Mouse (Mus musculus): ENCODE measurements around the gene Car1. TPM values are rescaled to one million over a fixed set of nuclear protein-coding genes. Genes with fewer than 3 reads are reported as not detected.
"Not testable (repeated sequence)": the region's sequence is repeated elsewhere in the genome, so short reads cannot be mapped to it uniquely, and the experiment has no call there.

The Car1 gene
- polyA plus RNA-seq (2016; fragmentation: Nextera tagmentation; extraction: Ambion mirVana) = 0.54 TPM in 1 of 2 replicates, not detected in the other

- Histone ChIP-seq H3K4me2 (replicated peaks) (no peak within 1 kb of the TSS), H3K9ac (no peak within 1 kb of the TSS), H3K4me3 (no peak within 1 kb of the TSS), H3K27me3 (no peaks in the 10 kb centered on the region), H3K27ac (no peak within 1 kb of the TSS), H3K9me3 (no peaks in the 10 kb centered on the region), H3K4me1 (no peaks in the 10 kb centered on the region), H3K36me3 (no peaks in the 10 kb centered on the region)
- 96% methylated on average over 1 of the region's 1 CpGs for WGBS
- no peak for ATAC-seq (ENCODE audit: insufficient number of reproducible peaks, insufficient read depth, low FRiP score, low TSS enrichment)
These were observed at the start of gene Car1 for GRCm38 (mm10) chr3:14808211-14808610. Gene Car1 (minus strand): TSS chr3:14808368.

- Histone ChIP-seq H3K4me2 (replicated peaks) (no peak overlapping the region), H3K36me3 (no peaks in the 10 kb centered on the region), H3K4me3 (no peak overlapping the region), H3K9ac (no peak overlapping the region), H3K9me3 (no peaks in the 10 kb centered on the region), H3K4me1 (no peaks in the 10 kb centered on the region), H3K27me3 (no peaks in the 10 kb centered on the region), H3K27ac (no peak overlapping the region)
- 69% methylated on average over 3 of the region's 3 CpGs for WGBS
- no peak for ATAC-seq (ENCODE audit: insufficient number of reproducible peaks, insufficient read depth, low FRiP score, low TSS enrichment)
These were observed 49.7 kb upstream of the Car1 start for GRCm38 (mm10) chr3:14857874-14858273.

- Histone ChIP-seq H3K4me3 (no peak overlapping the region), H3K4me2 (replicated peaks) (no peak overlapping the region), H3K27ac (no peak overlapping the region), H3K36me3 (no peaks in the 10 kb centered on the region), H3K4me1 (no peaks in the 10 kb centered on the region), H3K27me3 (no peaks in the 10 kb centered on the region), H3K9ac (no peak overlapping the region), H3K9me3 (no peaks in the 10 kb centered on the region)
- ATAC-seq (ENCODE audit: insufficient number of reproducible peaks, insufficient read depth, low FRiP score, low TSS enrichment) = no peak
- WGBS = 56% methylated on average over 1 of the region's 1 CpGs
These were observed 46.3 kb upstream of the Car1 start for GRCm38 (mm10) chr3:14854446-14854845.

- Histone ChIP-seq H3K9ac (no peak overlapping the region), H3K27ac (no peak overlapping the region), H3K27me3 (no peaks in the 10 kb centered on the region), H3K4me3 (no peak overlapping the region), H3K4me1 (no peaks in the 10 kb centered on the region), H3K4me2 (replicated peaks) (no peak overlapping the region), H3K9me3 (no peaks in the 10 kb centered on the region), H3K36me3 (no peaks in the 10 kb centered on the region)
- 85% methylated on average over 5 of the region's 5 CpGs for WGBS
- ATAC-seq (ENCODE audit: insufficient number of reproducible peaks, insufficient read depth, low FRiP score, low TSS enrichment) = no peak
These were observed 45.8 kb upstream of the Car1 start for GRCm38 (mm10) chr3:14853966-14854365.

- WGBS = 85% methylated on average over 2 of the region's 2 CpGs
- no peak for ATAC-seq (ENCODE audit: insufficient number of reproducible peaks, insufficient read depth, low FRiP score, low TSS enrichment)
- no peaks in the 10 kb centered on the region for H3K4me1 ChIP-seq
- H3K4me3 ChIP-seq = no peak overlapping the region
- H3K4me2 ChIP-seq (replicated peaks) = no peak overlapping the region
- H3K27me3 ChIP-seq = no peaks in the 10 kb centered on the region
- H3K27ac ChIP-seq = no peak overlapping the region
- no peaks in the 10 kb centered on the region for H3K36me3 ChIP-seq
- no peaks in the 10 kb centered on the region for H3K9me3 ChIP-seq
- no peak overlapping the region for H3K9ac ChIP-seq
These were observed 40.6 kb upstream of the Car1 start for GRCm38 (mm10) chr3:14848587-14849254.

GRCm38 (mm10) chr3:14839466-14840118 is 31.4 kb upstream of the Car1 start:
- H3K4me3 ChIP-seq = no peak overlapping the region
- H3K36me3 ChIP-seq = no peaks in the 10 kb centered on the region
- 69% methylated on average over 3 of the region's 3 CpGs for WGBS
- no peak overlapping the region for H3K9ac ChIP-seq
- H3K27me3 ChIP-seq = no peaks in the 10 kb centered on the region
- H3K4me1 ChIP-seq = no peaks in the 10 kb centered on the region
- H3K4me2 ChIP-seq (replicated peaks) = no peak overlapping the region
- no peak overlapping the region for H3K27ac ChIP-seq
- ATAC-seq (ENCODE audit: insufficient number of reproducible peaks, insufficient read depth, low FRiP score, low TSS enrichment) = no peak
- H3K9me3 ChIP-seq = no peaks in the 10 kb centered on the region

- H3K27me3 ChIP-seq = no peaks in the 10 kb centered on the region
These were observed 30.8 kb upstream of the Car1 start for GRCm38 (mm10) chr3:14838936-14839335.

GRCm38 (mm10) chr3:14832766-14833165 is 24.6 kb upstream of the Car1 start:
- H3K36me3 ChIP-seq = no peaks in the 10 kb centered on the region

More at GRCm38 (mm10) chr3:14838936-14839335, 30.8 kb upstream of the Car1 start:
- no peaks in the 10 kb centered on the region for H3K4me1 ChIP-seq
- 96% methylated on average over 1 of the region's 1 CpGs for WGBS
- ATAC-seq (ENCODE audit: insufficient number of reproducible peaks, insufficient read depth, low FRiP score, low TSS enrichment) = no peak
- H3K9ac ChIP-seq = no peak overlapping the region
- no peaks in the 10 kb centered on the region for H3K36me3 ChIP-seq
- no peaks in the 10 kb centered on the region for H3K9me3 ChIP-seq
- H3K4me2 ChIP-seq (replicated peaks) = no peak overlapping the region
- H3K4me3 ChIP-seq = no peak overlapping the region
- no peak overlapping the region for H3K27ac ChIP-seq

GRCm38 (mm10) chr3:14831219-14831835 is 23.2 kb upstream of the Car1 start:
- Histone ChIP-seq H3K9me3 (no peaks in the 10 kb centered on the region), H3K9ac (no peak overlapping the region), H3K4me2 (replicated peaks) (no peak overlapping the region), H3K4me3 (no peak overlapping the region), H3K27me3 (no peaks in the 10 kb centered on the region), H3K27ac (no peak overlapping the region), H3K36me3 (no peaks in the 10 kb centered on the region), H3K4me1 (no peaks in the 10 kb centered on the region)
- 88% methylated on average over 5 of the region's 5 CpGs for WGBS
- ATAC-seq (ENCODE audit: insufficient number of reproducible peaks, insufficient read depth, low FRiP score, low TSS enrichment) = no peak

More at GRCm38 (mm10) chr3:14832766-14833165, 24.6 kb upstream of the Car1 start:
- Histone ChIP-seq H3K27me3 (no peaks in the 10 kb centered on the region), H3K4me1 (no peaks in the 10 kb centered on the region), H3K9ac (no peak overlapping the region), H3K4me2 (replicated peaks) (no peak overlapping the region), H3K9me3 (no peaks in the 10 kb centered on the region), H3K27ac (no peak overlapping the region), H3K4me3 (no peak overlapping the region)
- ATAC-seq (ENCODE audit: insufficient number of reproducible peaks, insufficient read depth, low FRiP score, low TSS enrichment) = no peak

- no peak overlapping the region for H3K27ac ChIP-seq
- H3K9me3 ChIP-seq = no peaks in the 10 kb centered on the region
- H3K4me1 ChIP-seq = no peaks in the 10 kb centered on the region
- H3K27me3 ChIP-seq = no peaks in the 10 kb centered on the region
- ATAC-seq (ENCODE audit: insufficient number of reproducible peaks, insufficient read depth, low FRiP score, low TSS enrichment) = no peak
- H3K4me2 ChIP-seq (replicated peaks) = no peak overlapping the region
- no peak overlapping the region for H3K4me3 ChIP-seq
- H3K36me3 ChIP-seq = no peaks in the 10 kb centered on the region
- H3K9ac ChIP-seq = no peak overlapping the region
These were observed 20.7 kb upstream of the Car1 start for GRCm38 (mm10) chr3:14828896-14829295.

GRCm38 (mm10) chr3:14819844-14820504 is 11.8 kb upstream of the Car1 start:
- Histone ChIP-seq H3K4me1 (no peaks in the 10 kb centered on the region), H3K36me3 (no peaks in the 10 kb centered on the region), H3K27me3 (no peaks in the 10 kb centered on the region), H3K9ac (no peak overlapping the region), H3K4me2 (replicated peaks) (no peak overlapping the region), H3K4me3 (no peak overlapping the region), H3K9me3 (no peaks in the 10 kb centered on the region), H3K27ac (no peak overlapping the region)
- ATAC-seq (ENCODE audit: insufficient number of reproducible peaks, insufficient read depth, low FRiP score, low TSS enrichment) = no peak
- 89% methylated on average over 1 of the region's 1 CpGs for WGBS

GRCm38 (mm10) chr3:14815396-14815795 is 7.2 kb upstream of the Car1 start:
- H3K4me3 ChIP-seq; H3K27me3 ChIP-seq; H3K4me2 ChIP-seq (replicated peaks); H3K9me3 ChIP-seq; H3K4me1 ChIP-seq; H3K36me3 ChIP-seq; ATAC-seq (ENCODE audit: insufficient number of reproducible peaks, insufficient read depth, low FRiP score, low TSS enrichment); H3K27ac ChIP-seq; H3K9ac ChIP-seq: not testable (repeated sequence)
- WGBS = 69% methylated on average over 1 of the region's 1 CpGs
